Mouse (Mus musculus): ENCODE results near the gene Ctla4.

GRCm38 (mm10) chr1:60938974-60939373, 52.2 kb downstream of the Ctla4 start:
- TF ChIP-seq MAX (IDR thresholded peaks at IDR 0.05; ENCODE audit: low read depth) (no peak), POLR2A (IDR thresholded peaks at IDR 0.05; ENCODE audit: insufficient read length, low read depth) (no peak), MYOD1 (IDR thresholded peaks at IDR 0.05; ENCODE audit: control insufficient read depth in 1 of 3, insufficient read length in 2 of 3, low read depth in 2 of 3) (no peak), POLR2AphosphoS2 (IDR thresholded peaks at IDR 0.05; ENCODE audit: insufficient read length, low read depth) (no peak), USF1 (IDR thresholded peaks at IDR 0.05; ENCODE audit: low read depth) (no peak), MYOG (IDR thresholded peaks at IDR 0.05; ENCODE audit: control insufficient read depth in 1 of 3, insufficient read depth in 1 of 3, insufficient read length in 2 of 3, low read depth in 2 of 3) (no peak), REST (IDR thresholded peaks at IDR 0.05; ENCODE audit: insufficient read depth, insufficient read length) (no peak), E2F4 (IDR thresholded peaks at IDR 0.05; ENCODE audit: insufficient read depth) (no peak), TCF3 (IDR thresholded peaks at IDR 0.05; ENCODE audit: insufficient read length, low read depth) (no peak), CEBPB (IDR thresholded peaks at IDR 0.05; ENCODE audit: insufficient read depth, poor library complexity, severe bottlenecking) (no peak), TCF12 (IDR thresholded peaks at IDR 0.05; ENCODE audit: insufficient read depth, poor library complexity, severe bottlenecking) (no peak), SRF (IDR thresholded peaks at IDR 0.05; ENCODE audit: control insufficient read depth, insufficient read length, low read depth) (no peak)
